Mouse (Mus musculus) midbrain, embryonic 10.5 days (tissue): ENCODE measurements around the gene Lkaaear1. TPM values are rescaled to one million over a fixed set of nuclear protein-coding genes. Genes with fewer than 3 reads are reported as not detected.

Source experiments
- DNase-seq: peaks from one replicate; pipeline ENCODE4 v3.0.0-alpha.2; 2017; ENCODE audit warnings: low spot score
- H3K27ac ChIP-seq: fragments of 300-500 bp; sonication (generic); replicated peaks from 2 replicates; pipeline ENCODE4 v1.5.1; 2016; ENCODE audit warnings: mild to moderate bottlenecking
- H3K27me3 ChIP-seq: fragments of 300-500 bp; sonication (generic); 2 replicates; pipeline ENCODE4 v1.6.1; 2016; ENCODE audit warnings: low read depth, mild to moderate bottlenecking; ENCODE audit not compliant: poor library complexity, severe bottlenecking
- H3K36me3 ChIP-seq: fragments of 300-500 bp; sonication (generic); 2 replicates; pipeline ENCODE4 v1.6.1; 2016; ENCODE audit warnings: mild to moderate bottlenecking, moderate library complexity
- H3K4me1 ChIP-seq: fragments of 300-500 bp; sonication (generic); 2 replicates; pipeline ENCODE4 v1.6.1; 2016
- H3K4me3 ChIP-seq: fragments of 300-500 bp; sonication (generic); 2 replicates; pipeline ENCODE4 v1.5.1; 2016; ENCODE audit warnings: mild to moderate bottlenecking, moderate library complexity
- H3K9me3 ChIP-seq: fragments of 300-500 bp; sonication (generic); replicated peaks from 2 replicates; pipeline ENCODE4 v1.6.1; 2016; ENCODE audit warnings: mild to moderate bottlenecking
- WGBS: fragments of 180-500 bp; shearing (Covaris S2); methylation state at CpG from one replicate; pipeline ENCODE4 v1.1.7; 2016; 5-methylcytosine and 5-hydroxymethylcytosine counted together
- polyA plus RNA-seq: library from polyadenylated mRNA; unstranded; fragments of >200 nt; fragmentation: Nextera tagmentation; extraction: Ambion mirVana; gene quantifications from 2 replicates; pipeline ENCODE4 v1.2.1, GENCODE M21; 2016

Gene Lkaaear1
- polyA plus RNA-seq, 1 experiment from 2014 or later = not detected

DNA sequence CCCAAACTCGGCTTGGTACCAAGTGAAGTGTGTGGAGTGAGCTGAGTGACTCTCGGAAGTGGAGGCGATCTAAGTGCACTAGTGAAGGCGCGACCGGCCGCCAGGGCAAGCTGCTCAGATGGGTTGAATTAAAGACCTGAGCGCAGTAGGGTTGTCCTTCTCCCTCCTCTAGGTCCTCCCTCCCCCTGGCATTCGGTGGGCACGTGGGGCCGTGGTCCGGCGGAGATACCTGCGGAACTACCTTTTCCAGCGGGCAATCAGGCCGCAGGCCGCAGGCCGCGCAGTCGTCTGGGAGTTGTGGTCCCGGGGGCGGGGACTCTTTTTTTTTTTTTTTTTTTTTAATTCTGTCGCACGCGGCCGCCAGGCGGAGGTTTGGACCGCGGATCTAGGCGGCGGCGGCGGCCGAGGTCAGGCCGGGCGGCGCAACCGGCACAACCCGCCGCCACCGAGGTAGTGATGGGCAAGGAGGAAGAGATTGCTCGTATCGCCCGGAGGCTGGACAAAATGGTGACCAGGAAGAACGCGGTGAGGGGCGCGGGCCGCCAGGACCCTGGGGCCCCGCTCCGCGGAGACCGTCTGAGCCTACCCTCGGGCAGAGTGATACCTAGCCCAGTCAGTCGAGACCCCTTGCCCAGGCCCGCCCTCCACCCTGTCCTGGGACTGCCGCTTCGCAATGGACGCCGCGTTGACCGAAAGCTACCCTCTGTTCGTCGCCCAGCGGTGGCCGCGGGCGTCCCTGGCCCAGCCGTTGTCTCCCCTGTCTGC is 18.1 kb downstream of the Lkaaear1 start, which contains the start of gene Tcea2:
Tcea2 (plus strand) TSS at position 360 of the 765 bp plus-strand sequence.
- H3K4me3 ChIP-seq = peak within 1 kb of the TSS; percentile 76

DNA sequence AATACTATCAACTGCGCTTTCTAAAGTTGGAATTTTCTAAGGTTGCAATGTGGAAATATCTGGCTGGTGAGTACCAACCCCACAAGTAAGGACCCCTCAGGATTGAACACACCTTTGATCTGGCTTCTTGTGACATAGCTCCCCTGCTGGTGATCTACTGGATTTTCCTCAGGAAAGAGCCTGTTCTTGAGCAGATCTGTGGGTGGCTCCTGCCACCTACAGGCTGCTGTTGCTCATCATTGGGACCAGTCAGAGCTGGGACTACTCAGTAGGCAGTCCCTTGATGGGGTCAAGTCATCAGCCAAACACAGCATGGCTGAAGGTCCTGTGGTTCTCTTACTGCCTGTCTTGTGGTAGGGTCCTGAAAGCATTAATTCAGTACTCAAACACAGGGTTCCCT is 19.5 kb downstream of the Lkaaear1 start:
- Histone ChIP-seq H3K4me3 (no peak overlapping the region), H3K4me1 (peaks cover 56% of the 10 kb centered on the region), H3K36me3 (no peaks in the 10 kb centered on the region), H3K9me3 (no peaks in the 10 kb centered on the region), H3K27ac (no peak overlapping the region), H3K27me3 (peaks cover 29% of the 10 kb centered on the region)
- peak; percentile 65 for DNase-seq
- 28% methylated on average over 1 of the region's 1 CpGs for WGBS

More for the DNA sequence above, 18.1 kb downstream of the Lkaaear1 start, which contains the start of gene Tcea2:
- no peaks in the 10 kb centered on the region for H3K9me3 ChIP-seq
- no peaks in the 10 kb centered on the region for H3K36me3 ChIP-seq
- peaks cover 45% of the 10 kb centered on the region for H3K4me1 ChIP-seq
- under 1% methylated on average over 69 of the region's 69 CpGs for WGBS
- H3K27me3 ChIP-seq = peaks cover 15% of the 10 kb centered on the region
- peak within 1 kb of the TSS; percentile 91 for H3K27ac ChIP-seq
- peak; percentile 78 for DNase-seq

DNA sequence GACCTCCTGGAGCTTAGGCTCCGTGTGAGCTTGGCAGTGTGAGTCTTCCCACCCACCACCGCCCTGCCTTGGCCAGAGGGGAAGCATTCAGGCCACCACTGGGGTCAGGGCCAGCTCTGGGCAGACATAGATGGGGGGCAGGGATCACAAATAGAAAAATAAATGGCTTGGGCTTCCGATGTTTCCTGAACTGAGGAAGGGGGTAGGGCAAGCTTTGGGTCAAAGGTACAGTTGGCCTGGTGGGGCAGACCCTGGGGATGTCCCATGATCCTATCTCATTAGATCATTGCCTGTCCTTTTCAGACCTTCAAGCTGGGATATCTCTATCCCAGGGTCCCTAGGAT is 20.5 kb downstream of the Lkaaear1 start:
- Histone ChIP-seq H3K27me3 (peaks cover 39% of the 10 kb centered on the region), H3K4me3 (no peak overlapping the region), H3K36me3 (no peaks in the 10 kb centered on the region), H3K27ac (0 out of 2 replicates have a peak overlapping the region, but pooled peaks have one; percentile 28), H3K9me3 (no peaks in the 10 kb centered on the region), H3K4me1 (peaks cover 64% of the 10 kb centered on the region)
- WGBS = 65% methylated on average over 3 of the region's 3 CpGs
- DNase-seq = no peak

DNA sequence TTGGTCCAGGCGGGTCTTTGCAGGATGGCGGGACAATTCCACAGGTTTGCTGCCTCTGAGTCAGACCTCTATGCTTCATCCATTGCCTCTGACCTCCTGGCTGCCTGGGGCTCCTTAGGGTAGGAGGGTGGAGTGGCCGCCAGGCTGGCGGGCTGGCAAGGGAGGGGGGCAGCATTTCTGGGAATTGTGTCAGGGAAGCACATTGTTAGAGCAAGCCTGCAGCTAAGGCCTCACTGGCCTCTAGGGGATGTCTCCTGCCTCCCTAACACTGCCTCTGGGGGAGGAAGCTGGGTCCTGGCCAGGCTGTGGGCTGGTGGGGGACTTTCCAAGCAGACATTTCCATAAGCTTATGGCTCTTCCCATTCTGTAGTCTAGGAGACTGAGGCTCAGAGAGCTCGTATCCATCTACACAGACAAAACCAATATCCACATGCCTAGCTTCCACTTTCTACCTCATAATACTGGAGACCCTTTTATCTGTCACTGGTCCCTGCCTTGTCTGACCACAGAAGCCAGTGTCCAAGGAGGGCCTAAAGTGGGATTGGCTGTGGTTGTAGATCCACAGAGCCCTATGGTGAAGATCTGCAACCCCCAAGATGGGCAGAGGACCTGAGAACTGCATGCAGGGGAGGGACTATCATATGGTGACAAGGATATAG is 21.0 kb downstream of the Lkaaear1 start:
- no peak overlapping the region for H3K4me3 ChIP-seq
- no peaks in the 10 kb centered on the region for H3K9me3 ChIP-seq
- H3K27ac ChIP-seq = peak overlapping the region; percentile 81
- peaks cover 64% of the 10 kb centered on the region for H3K4me1 ChIP-seq
- DNase-seq = no peak
- WGBS = 44% methylated on average over 5 of the region's 5 CpGs
- no peaks in the 10 kb centered on the region for H3K36me3 ChIP-seq
- H3K27me3 ChIP-seq = peaks cover 44% of the 10 kb centered on the region

DNA sequence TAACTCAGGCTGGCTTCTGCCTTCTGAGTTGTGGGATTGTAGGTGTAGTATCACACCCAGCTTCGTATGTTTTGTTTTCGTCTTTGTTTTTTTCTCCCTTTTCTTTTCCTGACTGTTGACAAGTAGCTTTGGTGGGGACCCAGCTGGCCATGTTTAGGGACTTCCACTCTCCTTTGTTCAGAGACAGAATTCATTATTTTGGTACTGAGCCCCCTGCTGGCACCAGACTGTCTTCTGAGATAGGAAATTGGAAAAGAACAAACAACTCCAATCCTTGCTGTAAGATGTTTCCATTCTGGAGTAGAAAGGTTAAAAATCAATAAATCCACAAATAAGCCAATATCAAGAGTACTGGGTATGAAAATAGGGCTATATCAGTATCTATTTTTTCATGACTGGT is 21.8 kb downstream of the Lkaaear1 start:
- no peaks in the 10 kb centered on the region for H3K9me3 ChIP-seq
- peaks cover 68% of the 10 kb centered on the region for H3K4me1 ChIP-seq
- peak; percentile 32 for DNase-seq
- no peaks in the 10 kb centered on the region for H3K36me3 ChIP-seq
- no peak overlapping the region for H3K4me3 ChIP-seq
- H3K27me3 ChIP-seq = peaks cover 50% of the 10 kb centered on the region
- WGBS = 48% methylated on average over 2 of the region's 2 CpGs
- peak overlapping the region; percentile 81 for H3K27ac ChIP-seq

DNA sequence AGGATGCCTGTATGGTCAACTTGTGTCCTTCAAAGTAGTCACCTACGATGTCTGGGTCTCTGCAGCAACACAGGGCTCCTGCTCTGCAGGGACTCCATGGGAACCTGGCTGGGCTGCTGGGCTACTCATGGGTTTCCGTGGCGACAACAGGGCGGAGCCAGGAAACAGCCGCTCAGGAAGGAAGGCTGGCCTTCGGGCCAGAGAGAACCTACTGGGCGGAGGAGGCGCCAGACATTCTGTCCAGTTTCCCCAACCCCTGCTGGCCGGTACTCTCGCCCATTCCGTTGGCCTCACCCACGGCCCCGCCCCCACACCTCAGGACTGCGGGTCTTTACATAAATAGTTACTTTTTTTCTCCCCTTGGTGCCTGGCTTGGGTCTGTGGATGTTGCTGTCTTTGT is 22.8 kb downstream of the Lkaaear1 start:
- peaks cover 53% of the 10 kb centered on the region for H3K27me3 ChIP-seq
- WGBS = 3% methylated on average over 14 of the region's 14 CpGs
- peaks cover 69% of the 10 kb centered on the region for H3K4me1 ChIP-seq
- H3K36me3 ChIP-seq = no peaks in the 10 kb centered on the region
- H3K27ac ChIP-seq = peak overlapping the region; percentile 81
- H3K4me3 ChIP-seq = peak overlapping the region; percentile 43
- peak; percentile 69 for DNase-seq
- H3K9me3 ChIP-seq = no peaks in the 10 kb centered on the region

DNA sequence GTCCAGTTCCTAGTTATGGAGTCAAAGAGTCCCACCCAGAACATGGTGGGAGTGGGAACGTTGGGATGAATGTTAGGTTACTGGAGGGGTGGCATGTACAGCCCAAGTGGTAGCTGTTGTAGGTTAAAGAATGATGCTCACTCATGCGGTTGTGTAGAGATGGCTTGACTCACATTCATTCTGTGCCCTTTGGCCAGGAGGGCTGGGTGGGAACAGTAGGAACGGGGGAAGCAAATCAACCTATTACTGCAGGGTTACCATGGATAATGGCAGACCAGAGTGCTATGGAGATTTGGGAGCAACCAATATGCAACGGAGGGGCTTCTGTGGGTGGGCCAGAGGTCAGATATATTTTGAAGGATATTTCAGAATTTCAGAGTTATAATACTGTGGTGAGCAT is 23.3 kb downstream of the Lkaaear1 start:
- DNase-seq = no peak
- H3K27me3 ChIP-seq = peaks cover 58% of the 10 kb centered on the region
- no peaks in the 10 kb centered on the region for H3K9me3 ChIP-seq
- peaks cover 71% of the 10 kb centered on the region for H3K4me1 ChIP-seq
- H3K36me3 ChIP-seq = no peaks in the 10 kb centered on the region
- H3K27ac ChIP-seq = peak overlapping the region; percentile 81; the same call in 1 of the 2 replicates
- 81% methylated on average over 4 of the region's 4 CpGs for WGBS
- no peak overlapping the region for H3K4me3 ChIP-seq

DNA sequence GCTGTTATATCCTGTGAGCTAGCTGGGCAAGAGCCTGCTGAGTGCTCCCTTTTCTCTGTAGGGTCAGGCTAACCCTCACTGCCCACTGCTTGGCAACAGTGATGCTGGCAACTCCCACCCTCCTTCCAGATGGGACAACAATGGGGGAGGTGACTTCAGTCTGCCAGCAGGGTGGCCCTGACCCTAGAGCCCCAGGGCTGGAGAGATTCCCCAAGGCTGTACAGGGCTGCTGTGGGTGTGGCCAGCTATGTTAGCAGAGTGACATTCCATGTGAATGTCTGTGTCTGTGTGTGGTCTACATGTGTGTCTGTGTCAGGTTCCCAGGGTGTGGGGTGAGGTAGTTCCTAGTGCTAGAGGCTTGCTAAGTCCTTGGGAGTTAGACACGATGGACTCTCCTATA is 24.7 kb downstream of the Lkaaear1 start:
- Histone ChIP-seq H3K4me1 (peaks cover 63% of the 10 kb centered on the region), H3K27me3 (peaks cover 72% of the 10 kb centered on the region), H3K4me3 (no peak overlapping the region), H3K27ac (no peak overlapping the region), H3K36me3 (no peaks in the 10 kb centered on the region), H3K9me3 (no peaks in the 10 kb centered on the region)
- DNase-seq = no peak
- WGBS = 75% methylated on average over 1 of the region's 1 CpGs

DNA sequence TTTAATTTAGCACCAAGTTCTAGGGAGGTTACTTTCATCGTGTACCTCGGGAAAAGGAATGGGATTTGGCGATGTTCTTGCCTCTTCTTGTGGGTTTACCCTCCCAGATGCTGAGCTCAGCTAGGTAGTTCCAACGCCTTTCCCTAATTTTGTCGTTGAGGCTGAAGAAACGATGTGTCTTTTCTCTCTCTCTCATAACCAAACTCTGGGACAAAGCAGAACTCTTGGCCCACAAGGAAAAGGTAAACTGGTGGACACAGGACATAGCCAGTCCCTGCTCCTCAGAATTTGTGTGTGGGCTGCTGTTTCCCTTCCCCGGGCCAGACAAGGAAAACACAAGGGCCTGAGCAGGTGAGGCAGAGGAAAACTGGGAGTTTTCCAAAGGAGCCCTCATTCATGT is 26.3 kb downstream of the Lkaaear1 start:
- Histone ChIP-seq H3K9me3 (no peaks in the 10 kb centered on the region), H3K27ac (no peak overlapping the region), H3K36me3 (no peaks in the 10 kb centered on the region), H3K27me3 (peaks cover 79% of the 10 kb centered on the region), H3K4me3 (no peak overlapping the region; the same call in 1 of the 2 replicates), H3K4me1 (peaks cover 56% of the 10 kb centered on the region)
- 27% methylated on average over 7 of the region's 7 CpGs for WGBS
- no peak for DNase-seq

DNA sequence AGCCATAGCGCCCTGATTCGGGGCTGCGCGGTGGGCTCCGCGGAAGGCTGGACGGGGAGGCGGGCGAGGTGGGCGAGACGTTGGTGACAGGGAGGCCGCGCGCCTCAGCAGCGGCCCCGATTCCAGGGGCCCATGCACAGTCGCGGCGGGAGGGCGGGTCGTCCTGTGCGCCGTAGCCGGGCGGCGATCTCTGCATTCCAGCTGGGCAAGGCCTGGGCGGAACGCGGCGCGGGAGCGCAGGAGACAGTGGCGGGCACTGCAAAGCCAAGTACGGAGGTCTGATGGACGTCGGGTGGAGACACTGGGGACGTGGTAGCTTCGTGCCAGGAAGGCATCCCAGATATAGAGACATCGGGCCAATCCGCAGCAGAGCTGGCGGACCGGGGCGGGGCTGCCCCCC is 26.9 kb downstream of the Lkaaear1 start, which contains the start of gene Sox18:
Sox18 (minus strand) TSS at position 315 of the 400 bp plus-strand sequence.
- no peak within 1 kb of the TSS; the same call in 1 of the 2 replicates for H3K27ac ChIP-seq
- H3K36me3 ChIP-seq = no peaks in the 10 kb centered on the region
- H3K9me3 ChIP-seq = no peaks in the 10 kb centered on the region
- peaks cover 50% of the 10 kb centered on the region for H3K4me1 ChIP-seq
- peaks cover 79% of the 10 kb centered on the region for H3K27me3 ChIP-seq
- H3K4me3 ChIP-seq = peak within 1 kb of the TSS; percentile 48
- peak; percentile 36 for DNase-seq
- under 1% methylated on average over 42 of the region's 43 CpGs for WGBS

DNA sequence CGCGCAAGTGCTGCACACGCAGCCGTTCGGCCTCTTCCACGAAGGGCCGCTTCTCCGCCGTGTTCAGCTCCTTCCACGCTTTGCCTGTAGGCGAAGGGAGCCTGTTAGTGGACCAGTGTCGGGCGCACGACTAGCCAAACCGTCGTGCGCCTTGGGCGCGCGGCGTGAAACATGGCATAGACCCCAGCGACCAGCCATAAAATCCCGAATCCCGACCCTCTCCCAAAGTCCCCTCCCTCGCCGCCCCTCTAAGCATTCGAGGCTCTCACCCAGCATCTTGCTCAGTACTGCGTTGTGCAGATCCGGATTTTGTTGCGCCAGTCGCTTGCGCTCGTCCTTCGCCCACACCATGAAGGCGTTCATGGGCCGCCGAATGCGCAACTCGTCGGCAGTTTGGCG is 27.3 kb downstream of the Lkaaear1 start:
- peak overlapping the region; percentile 48 for H3K4me3 ChIP-seq
- peaks cover 46% of the 10 kb centered on the region for H3K4me1 ChIP-seq
- no peak overlapping the region; the same call in 1 of the 2 replicates for H3K27ac ChIP-seq
- no peaks in the 10 kb centered on the region for H3K36me3 ChIP-seq
- no peaks in the 10 kb centered on the region for H3K9me3 ChIP-seq
- H3K27me3 ChIP-seq = peaks cover 79% of the 10 kb centered on the region
- peak; percentile 28 for DNase-seq
- WGBS = 1% methylated on average over 41 of the region's 41 CpGs

DNA sequence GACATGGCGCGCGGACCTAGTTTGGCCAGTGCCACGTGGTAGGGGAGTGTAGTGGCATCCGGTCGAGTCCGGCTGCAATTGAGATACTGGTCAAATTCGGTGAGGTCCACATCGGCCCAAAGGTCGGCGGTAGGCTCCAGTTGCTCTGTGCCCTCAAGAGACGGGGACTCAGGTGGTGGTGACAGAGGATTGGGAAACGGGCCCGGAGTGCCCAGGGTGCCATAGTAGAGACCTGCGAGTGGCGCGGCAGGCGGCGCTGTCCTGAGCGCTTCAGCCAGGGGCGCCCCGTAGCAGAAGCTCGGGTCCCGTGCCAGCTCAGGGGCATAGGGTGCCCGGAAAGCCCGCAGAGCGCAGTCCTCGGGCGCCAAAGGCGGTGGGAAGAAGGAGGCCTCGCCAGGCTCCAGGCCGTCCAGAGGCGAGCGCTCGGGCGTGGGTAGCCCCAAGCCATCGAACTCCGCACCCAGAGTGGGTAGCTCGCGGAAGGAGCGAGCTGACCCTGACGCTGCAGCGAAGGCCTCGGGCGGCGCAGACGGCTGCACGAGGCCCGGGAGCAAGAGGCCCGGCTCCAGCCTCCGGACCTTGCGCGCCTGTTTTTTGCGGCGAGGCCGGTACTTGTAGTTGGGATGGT is 27.8 kb downstream of the Lkaaear1 start:
- H3K27me3 ChIP-seq = peaks cover 79% of the 10 kb centered on the region
- H3K27ac ChIP-seq = no peak overlapping the region
- 3% methylated on average over 56 of the region's 56 CpGs for WGBS
- no peaks in the 10 kb centered on the region for H3K9me3 ChIP-seq
- peaks cover 40% of the 10 kb centered on the region for H3K4me1 ChIP-seq
- H3K4me3 ChIP-seq = peak overlapping the region; percentile 48
- no peaks in the 10 kb centered on the region for H3K36me3 ChIP-seq
- DNase-seq = peak; percentile 52
